ENCODE assay signal across 23 mouse cellular contexts in the genomic region with DNA sequence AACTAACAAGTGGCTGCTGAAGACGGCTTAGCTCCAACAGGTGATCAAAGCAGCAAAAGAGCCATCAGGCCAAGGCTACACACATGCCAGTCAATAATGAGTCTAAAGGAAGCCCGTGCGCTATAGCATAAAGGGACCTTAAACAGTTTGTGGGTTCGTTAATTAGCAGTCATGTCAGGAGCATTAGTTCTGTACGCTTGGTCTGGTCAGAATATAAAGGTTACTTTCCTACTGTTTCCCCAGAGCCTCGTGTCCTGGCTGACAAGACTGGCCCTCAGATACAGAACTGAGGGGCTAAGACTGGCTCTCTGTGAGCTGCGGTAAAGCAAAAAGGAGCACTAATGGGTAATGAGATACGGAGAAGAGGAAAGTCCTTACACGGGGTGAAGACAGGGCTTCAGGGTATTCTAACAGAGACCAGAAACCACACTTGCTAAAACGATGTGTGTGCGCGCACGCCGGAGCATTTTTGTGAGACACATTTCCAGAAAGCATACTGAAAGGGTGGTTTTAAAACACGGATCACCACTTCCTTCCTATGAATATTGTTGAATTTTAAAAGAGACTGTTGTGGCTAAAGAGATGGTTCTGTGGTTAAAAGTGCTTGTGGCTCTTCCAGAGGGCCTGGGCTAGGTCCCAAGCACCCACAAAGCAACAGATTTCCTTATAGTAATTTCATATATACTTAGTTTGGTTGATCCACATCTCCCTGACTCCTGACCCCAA. TPM values are rescaled to one million over a fixed set of nuclear protein-coding genes. Genes with fewer than 3 reads are reported as not detected.
DNase-seq lines count a peak whose midpoint lies in the region; ATAC-seq and TF ChIP-seq lines count a peak whose summit lies in the region.
"Had no signal": no experiment of that assay in that cellular context is flagged by ENCODE, and none has a peak within 500 bp of the region (broad histone marks: within the 10 kb centered on the region; RNA-seq: fewer than 3 reads in every experiment).

No protein-coding gene starts in this region.

- H3K27me3 ChIP-seq in forebrain, embryonic 12.5 days: no peaks in the 10 kb centered on the region
- H3K27me3 ChIP-seq in forebrain, postnatal 0 days (ENCODE audit: insufficient read depth, low read length): no peaks in the 10 kb centered on the region
- H3K27me3 ChIP-seq: heart, embryonic 13.5 days had no signal

- intact Hi-C loops in gastrocnemius, adult 2 months (cut with DNase I): no loop called here
- intact Hi-C loops in heart, postnatal 14 days (cut with DNase I): no loop called here

- no peak for TF ChIP-seq CTCF in forebrain, postnatal 0 days (IDR thresholded peaks at IDR 0.05; ENCODE audit: low read depth)
- no peak for TF ChIP-seq CTCF in gastrocnemius, adult 2 months (IDR thresholded peaks at IDR 0.05)

- H3K36me3 ChIP-seq in forebrain, embryonic 12.5 days (replicated peaks): peaks cover 13% of the 10 kb centered on the region; the same call in 1 of the 2 replicates
- H3K36me3 ChIP-seq in forebrain, postnatal 0 days (ENCODE audit: insufficient read depth): 0 out of 2 replicates have a peak, but pooled peaks cover 4% of the 10 kb centered on the region

- no peak overlapping the region for H3K4me3 ChIP-seq in forebrain, embryonic 12.5 days (replicated peaks)
- no peak overlapping the region for H3K4me3 ChIP-seq in forebrain, postnatal 0 days (ENCODE audit: low read depth, low read length)
- H3K4me3 ChIP-seq in gastrocnemius, adult 2 months: no peak overlapping the region
- H3K4me3 ChIP-seq: heart, embryonic 13.5 days; layer of hippocampus, adult 2 months; limb, embryonic 10.5 days had no signal

- no peak for DNase-seq in forebrain, postnatal 0 days
- peak; percentile 65 for DNase-seq in CD4-positive helper T cell, adult 2 months (ENCODE audit: low read depth, low spot score)
- no peak for DNase-seq in gastrocnemius, adult 2 months
- DNase-seq in heart, postnatal 14 days: no peak
- no peak for DNase-seq in layer of hippocampus, adult 8-10 months (ENCODE audit: low spot score in 2 of 2)
- DNase-seq: adrenal gland, postnatal 10 days; cerebellum, adult 11-12 months; cerebellum, postnatal 25 days; gastrocnemius, postnatal 10 days; heart, adult 18-20 months; heart, postnatal 4 days; kidney, adult 8-10 months; kidney, postnatal 14 days; liver, postnatal 0 days; lung, postnatal 10 days; thymus, postnatal 36 days had no signal

- H3K4me1 ChIP-seq in forebrain, embryonic 12.5 days: peaks cover 9% of the 10 kb centered on the region
- no peaks in the 10 kb centered on the region for H3K4me1 ChIP-seq in forebrain, postnatal 0 days (ENCODE audit: insufficient read depth)
- H3K4me1 ChIP-seq: heart, embryonic 13.5 days had no signal

- no peaks in the 10 kb centered on the region for H3K9me3 ChIP-seq in forebrain, embryonic 12.5 days
- H3K9me3 ChIP-seq in forebrain, postnatal 0 days (ENCODE audit: low read length): no peaks in the 10 kb centered on the region
- H3K9me3 ChIP-seq: heart, embryonic 13.5 days; limb, embryonic 10.5 days had no signal

- H3K9ac ChIP-seq in forebrain, embryonic 12.5 days: no peak overlapping the region
- no peak overlapping the region for H3K9ac ChIP-seq in forebrain, postnatal 0 days
- H3K9ac ChIP-seq: heart, embryonic 13.5 days; liver, postnatal 0 days had no signal

- 45% methylated on average over 15 of the region's 15 CpGs for WGBS in forebrain, embryonic 12.5 days
- 43% methylated on average over 15 of the region's 15 CpGs for WGBS in forebrain, postnatal 0 days

- H3K27ac ChIP-seq in forebrain, embryonic 12.5 days: no peak overlapping the region
- H3K27ac ChIP-seq in forebrain, postnatal 0 days (ENCODE audit: low read depth, low read length): no peak overlapping the region
- H3K27ac ChIP-seq in gastrocnemius, adult 2 months: no peak overlapping the region
- H3K27ac ChIP-seq: heart, embryonic 13.5 days; layer of hippocampus, adult 2 months; limb, embryonic 10.5 days had no signal

- H3K4me2 ChIP-seq in forebrain, embryonic 12.5 days: no peak overlapping the region
- no peak overlapping the region for H3K4me2 ChIP-seq in forebrain, postnatal 0 days (ENCODE audit: low read depth)
- H3K4me2 ChIP-seq: heart, embryonic 13.5 days had no signal

- ATAC-seq in forebrain, embryonic 12.5 days (ENCODE audit: low FRiP score): peak; percentile 68; the same call in 1 of the 2 replicates
- ATAC-seq in forebrain, postnatal 0 days: no peak
- peak; percentile 60 for ATAC-seq in common myeloid progenitor, adult 5-6 weeks (replicated peaks; ENCODE audit: low read depth, poor library complexity, severe bottlenecking)
- peak; percentile 19 for ATAC-seq in inflammation-experienced regulatory T-cells, adult 6 months
- ATAC-seq: liver, postnatal 0 days; midbrain, embryonic 16.5 days had no signal

RNA-seq across cellular contexts. Expression of a gene that starts 29.0 kb away (rescaled TPM):
- polyA plus RNA-seq in forebrain, embryonic 12.5 days (2016; fragmentation: Nextera tagmentation; extraction: Ambion mirVana): 9.0 and 9.7 TPM in 2 replicates
- 19.4 and 22.5 TPM in 2 replicates for total RNA-seq in forebrain, postnatal 0 days (2014; rRNA removed)
- 2.9 and 4.4 TPM in 2 replicates for polyA plus RNA-seq in forebrain, postnatal 0 days (2015; fragmentation: Nextera tagmentation; extraction: Ambion mirVana)
- 121 and 126 TPM in 2 replicates for total RNA-seq in common myeloid progenitor, adult 5-6 weeks (2017)
- 100 to 1,000 TPM in 2 of 3 experiments, 10 to 100 TPM in 1; 95.7 to 123 (median 121) TPM for polyA plus RNA-seq in inflammation-experienced regulatory T-cells, adult 6 months (2017; shearing (Covaris generic))
- 10 to 100 TPM; 19.9 to 22.1 TPM for total RNA-seq in gastrocnemius, adult 2 months (2021)
- total RNA-seq in heart, postnatal 14 days (2021): 10 to 100 TPM; 44.1 to 45.4 TPM
- total RNA-seq in layer of hippocampus, adult 8-10 months (2022): 10 to 100 TPM; 23.0 to 30.7 (median 29.0) TPM
